Mouse (Mus musculus): Measurements from ENCODE around the gene Cd47. TPM values are rescaled to one million over a fixed set of nuclear protein-coding genes. Genes with fewer than 3 reads are reported as not detected.
A peak's percentile ranks its signal among the peaks of the same experiment; 100 is the strongest.
"Not testable (repeated sequence)": the region's sequence is repeated elsewhere in the genome, so short reads cannot be mapped to it uniquely, and the experiment has no call there.

Gene Cd47
- total RNA-seq, 1 experiment from 2014 or later: 337 TPM

DNA sequence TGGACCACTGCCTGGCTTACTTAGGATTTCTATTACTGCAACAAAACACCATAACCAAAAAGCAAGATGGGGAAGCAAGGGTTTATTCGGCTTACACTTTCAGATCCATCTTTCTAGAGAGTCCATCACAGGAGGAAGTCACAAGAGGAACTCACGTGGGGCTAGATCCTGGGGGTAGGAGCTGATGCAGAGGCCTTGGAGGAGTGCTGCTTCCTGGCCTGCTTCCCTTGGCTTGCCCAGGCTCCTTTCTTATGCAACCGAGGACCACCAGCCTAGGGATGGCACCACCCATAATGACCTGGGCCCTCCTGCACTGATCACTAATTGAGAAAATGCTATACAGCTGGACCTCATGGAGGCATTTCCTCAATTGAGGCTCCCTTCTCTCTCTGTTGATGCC lies 16.6 kb downstream of the Cd47 start:
- 0 out of 2 replicates have a peak, but pooled peaks have one; percentile 18 for ATAC-seq (replicated peaks; ENCODE audit: insufficient number of reproducible peaks, low FRiP score, low TSS enrichment, poor library complexity, severe bottlenecking)

DNA sequence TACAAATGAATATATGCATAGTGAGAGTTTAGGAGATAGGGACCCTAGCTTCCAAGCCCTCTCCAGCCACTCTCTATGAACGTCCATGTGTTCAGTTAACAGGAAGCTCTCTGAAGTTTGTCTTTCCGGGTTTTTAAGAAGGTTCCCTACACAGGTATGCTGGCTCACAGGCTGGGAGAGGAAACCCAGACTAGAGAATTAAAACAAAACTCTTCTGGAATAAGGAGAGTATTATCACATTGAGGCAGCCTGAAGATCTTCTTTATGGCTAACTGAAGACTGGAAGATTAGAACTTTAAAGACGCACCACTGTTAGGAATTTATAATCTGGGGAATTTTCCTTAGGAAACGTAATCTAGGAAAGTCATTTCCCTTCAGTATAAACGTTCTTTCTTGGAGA lies 17.8 kb downstream of the Cd47 start:
- ATAC-seq (replicated peaks; ENCODE audit: insufficient number of reproducible peaks, low FRiP score, low TSS enrichment, poor library complexity, severe bottlenecking): no peak

DNA sequence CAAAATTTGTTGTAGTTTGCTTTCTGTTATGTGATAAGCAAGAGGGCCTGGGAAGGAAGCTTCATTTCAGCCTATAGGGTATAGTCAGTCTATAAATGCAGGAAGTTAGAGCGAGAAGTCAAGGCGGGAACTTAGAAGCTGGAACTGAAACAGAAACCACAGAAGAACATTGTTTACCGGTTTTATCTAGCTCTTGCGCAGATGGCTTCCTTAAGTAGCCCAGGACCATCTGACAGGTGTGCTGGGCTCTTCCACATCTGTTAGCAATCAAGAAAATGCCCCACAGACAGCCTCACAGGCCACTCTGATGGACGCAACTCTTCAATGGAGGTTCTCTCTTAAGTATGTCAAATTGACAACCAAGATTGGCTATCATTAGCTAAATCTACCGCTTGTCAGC lies 18.3 kb downstream of the Cd47 start:
- ATAC-seq (replicated peaks; ENCODE audit: insufficient number of reproducible peaks, low FRiP score, low TSS enrichment, poor library complexity, severe bottlenecking): peak; percentile 96

DNA sequence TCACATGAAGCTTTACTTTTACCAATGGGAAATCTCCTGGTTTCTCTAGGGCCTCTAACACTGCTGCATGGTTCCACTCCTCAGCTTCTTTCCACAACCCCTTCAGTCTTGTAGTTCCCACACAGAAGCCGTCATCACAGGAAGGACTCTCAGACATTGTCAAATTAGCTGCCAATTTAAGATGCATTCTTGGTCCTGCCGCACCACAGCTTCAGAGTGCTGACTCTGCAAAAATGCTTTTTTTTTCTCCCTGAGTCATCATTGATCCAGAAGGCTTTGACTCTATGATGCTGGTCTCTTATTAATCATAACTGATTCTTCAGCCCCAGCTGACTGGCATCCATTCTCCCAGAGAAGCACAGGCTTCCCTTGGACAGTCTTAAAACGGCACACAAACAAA lies 19.2 kb downstream of the Cd47 start:
- no peak for ATAC-seq (replicated peaks; ENCODE audit: insufficient number of reproducible peaks, low FRiP score, low TSS enrichment, poor library complexity, severe bottlenecking)

DNA sequence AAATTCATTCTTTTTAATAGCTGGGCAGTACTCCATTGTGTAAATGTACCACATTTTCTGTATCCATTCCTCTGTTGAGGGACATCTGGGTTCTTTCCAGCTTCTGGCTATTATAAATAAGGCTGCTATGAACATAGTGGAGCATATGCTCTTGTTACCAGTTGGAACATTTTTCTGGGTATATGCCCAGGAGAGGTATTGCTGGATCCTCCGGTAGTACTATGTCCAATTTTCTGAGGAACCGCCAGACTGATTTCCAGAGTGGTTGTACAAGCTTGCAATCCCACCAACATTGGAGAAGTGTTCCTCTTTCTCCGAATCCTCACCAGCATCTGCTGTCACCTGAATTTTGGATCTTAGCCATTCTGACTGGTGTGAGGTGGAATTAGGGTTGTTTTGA lies 30.6 kb downstream of the Cd47 start:
- ATAC-seq (replicated peaks; ENCODE audit: insufficient number of reproducible peaks, low FRiP score, low TSS enrichment, poor library complexity, severe bottlenecking): not testable (repeated sequence)

DNA sequence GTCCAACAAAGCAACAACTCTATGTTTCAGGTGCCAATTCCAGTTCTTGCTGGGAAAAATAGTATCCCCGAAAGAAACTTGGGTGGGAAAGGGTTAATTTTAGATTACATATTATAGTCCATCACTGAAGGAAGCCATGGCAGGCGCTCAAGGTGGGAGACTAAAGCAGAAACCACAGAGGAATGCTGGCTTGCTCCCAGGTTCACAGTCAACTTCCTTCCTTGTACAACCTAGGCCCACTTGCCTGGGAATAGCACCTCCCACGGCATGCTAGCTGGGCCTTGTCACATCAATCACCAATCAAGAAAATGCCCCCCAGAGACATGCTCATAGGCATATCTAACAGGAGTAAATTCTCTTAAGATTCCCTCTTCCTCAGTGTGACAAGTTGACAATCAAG lies 32.0 kb downstream of the Cd47 start:
- ATAC-seq (replicated peaks; ENCODE audit: insufficient number of reproducible peaks, low FRiP score, low TSS enrichment, poor library complexity, severe bottlenecking): no peak

DNA sequence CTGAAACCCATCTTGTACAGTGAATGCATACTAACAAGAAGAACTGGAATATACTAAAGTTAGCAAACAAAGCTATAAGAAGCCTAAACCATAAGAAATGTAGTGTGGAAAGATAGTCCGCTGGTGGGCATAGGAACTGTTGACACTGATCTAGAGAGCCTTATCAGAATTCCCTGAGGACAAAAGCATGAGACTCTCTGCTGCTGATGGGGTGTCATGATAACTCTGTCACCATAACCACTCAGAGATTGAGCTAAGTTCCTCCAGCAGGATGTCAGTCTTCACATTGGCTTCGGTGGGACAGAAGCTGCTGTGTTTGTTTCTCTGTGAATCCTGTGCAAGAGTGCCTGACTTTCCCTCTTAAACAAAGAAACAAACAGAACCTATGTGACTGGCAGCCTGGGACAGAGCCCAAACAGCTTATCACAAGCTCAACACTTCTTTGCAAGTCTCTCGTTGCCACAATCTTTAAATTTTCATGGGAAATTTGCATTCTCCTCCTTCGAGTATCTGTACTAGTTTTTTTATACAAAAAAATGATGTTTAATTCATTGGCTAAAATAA lies 33.9 kb downstream of the Cd47 start:
- no peak for ATAC-seq (replicated peaks; ENCODE audit: insufficient number of reproducible peaks, low FRiP score, low TSS enrichment, poor library complexity, severe bottlenecking)

DNA sequence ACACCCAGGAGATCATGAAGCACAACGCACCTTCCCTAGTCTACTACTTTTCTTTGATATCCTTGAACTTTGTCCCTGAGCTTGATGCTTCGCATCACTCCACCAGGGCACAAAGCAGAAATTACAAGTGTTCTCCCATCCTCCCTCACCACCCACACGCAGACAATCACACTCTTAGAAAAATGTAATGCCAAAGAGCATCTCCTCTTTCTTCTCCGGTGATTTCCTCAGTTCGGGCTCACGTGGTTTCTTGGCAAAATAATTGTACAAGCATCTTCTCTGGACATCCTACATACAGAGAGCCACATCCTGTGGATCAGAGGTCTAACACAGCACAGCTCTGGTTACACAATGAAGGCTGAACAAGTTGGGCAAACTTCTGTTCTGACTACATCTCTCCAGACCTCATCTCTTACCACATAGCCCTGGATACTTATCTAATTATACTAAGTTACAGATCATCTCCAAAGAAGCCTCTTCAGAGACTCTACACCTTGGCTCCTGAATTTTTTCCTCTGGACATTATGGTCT lies 36.4 kb downstream of the Cd47 start:
- 0 out of 2 replicates have a peak, but pooled peaks have one; percentile 24 for ATAC-seq (replicated peaks; ENCODE audit: insufficient number of reproducible peaks, low FRiP score, low TSS enrichment, poor library complexity, severe bottlenecking)

DNA sequence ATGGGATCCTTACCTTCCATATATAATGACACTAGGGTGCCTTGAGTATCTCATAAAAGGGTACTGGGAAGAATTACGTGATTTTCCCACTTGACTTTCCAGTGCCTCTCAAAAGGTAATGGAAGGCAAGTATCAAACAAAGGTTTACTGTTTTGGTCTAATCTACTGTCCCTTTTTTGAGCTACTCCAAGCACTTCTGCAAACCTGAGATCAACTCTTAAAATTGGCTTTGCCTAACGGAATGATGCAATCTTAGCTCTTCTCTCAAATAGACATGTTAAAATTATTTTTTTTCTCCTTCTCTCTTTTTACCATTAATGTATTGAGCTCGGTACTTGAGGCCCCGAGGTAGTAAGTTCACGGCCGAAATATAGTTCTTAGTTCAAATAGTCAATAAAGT lies 38.6 kb downstream of the Cd47 start:
- no peak for ATAC-seq (replicated peaks; ENCODE audit: insufficient number of reproducible peaks, low FRiP score, low TSS enrichment, poor library complexity, severe bottlenecking)

DNA sequence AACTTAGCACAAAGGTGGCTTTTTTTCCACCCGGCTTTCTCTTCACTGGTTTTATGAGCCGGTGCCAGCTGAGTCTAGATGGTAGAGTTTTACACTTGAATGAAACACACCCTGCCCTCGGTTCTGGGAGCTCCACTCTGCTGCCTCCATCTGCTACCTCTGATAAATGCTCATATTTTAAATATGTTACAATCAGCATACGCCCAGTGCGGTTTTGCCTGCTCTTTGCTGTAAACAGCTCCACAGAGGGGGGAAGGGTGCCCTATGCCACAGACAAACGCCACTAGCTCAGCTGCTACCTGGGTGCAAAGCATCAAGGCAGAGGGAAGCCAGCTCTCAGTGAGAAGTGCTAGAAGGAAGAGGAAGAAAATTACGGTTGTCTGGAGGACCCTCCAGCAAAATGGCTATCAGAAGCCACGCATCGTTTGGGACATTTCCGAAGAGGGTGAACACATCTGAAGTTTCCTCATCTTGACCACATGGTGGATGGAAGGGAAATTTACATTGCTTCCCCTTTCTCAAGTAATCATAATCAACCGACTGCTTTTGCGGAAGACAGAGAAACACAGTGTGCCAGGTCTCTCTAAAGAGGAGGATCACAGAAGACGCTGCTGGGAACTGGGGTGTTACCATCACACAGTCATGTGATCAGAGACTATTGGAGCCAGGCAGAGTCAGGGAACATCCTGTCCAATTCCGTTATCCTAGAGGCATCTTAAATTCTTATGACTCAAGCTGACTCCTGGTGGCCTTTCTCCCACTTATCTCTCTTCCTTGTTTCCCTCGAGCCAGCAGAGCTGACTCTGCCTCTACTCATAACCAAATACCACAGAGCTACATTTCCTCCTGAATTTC lies 39.6 kb downstream of the Cd47 start:
- peak; percentile 90 for ATAC-seq (replicated peaks; ENCODE audit: insufficient number of reproducible peaks, low FRiP score, low TSS enrichment, poor library complexity, severe bottlenecking)

DNA sequence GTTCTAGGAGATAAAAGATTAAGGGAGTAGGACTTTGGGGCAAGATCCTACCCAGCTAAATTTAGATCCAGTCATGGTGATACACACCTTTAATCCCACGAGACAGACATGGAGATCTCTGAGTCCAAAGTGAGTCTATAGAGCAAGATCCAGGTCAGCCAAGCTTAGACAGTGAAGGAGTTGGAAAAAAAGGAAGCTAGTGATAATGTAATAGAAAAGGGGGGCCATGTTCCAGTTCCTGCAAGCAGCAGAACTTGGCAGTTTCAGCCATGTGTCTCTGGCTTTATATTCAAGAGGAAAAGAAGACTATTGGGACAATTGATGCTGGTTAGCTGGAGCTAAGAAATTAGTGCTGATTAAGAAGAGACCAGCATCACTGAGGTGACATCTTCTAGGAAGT lies 43.4 kb downstream of the Cd47 start:
- no peak for ATAC-seq (replicated peaks; ENCODE audit: insufficient number of reproducible peaks, low FRiP score, low TSS enrichment, poor library complexity, severe bottlenecking)

DNA sequence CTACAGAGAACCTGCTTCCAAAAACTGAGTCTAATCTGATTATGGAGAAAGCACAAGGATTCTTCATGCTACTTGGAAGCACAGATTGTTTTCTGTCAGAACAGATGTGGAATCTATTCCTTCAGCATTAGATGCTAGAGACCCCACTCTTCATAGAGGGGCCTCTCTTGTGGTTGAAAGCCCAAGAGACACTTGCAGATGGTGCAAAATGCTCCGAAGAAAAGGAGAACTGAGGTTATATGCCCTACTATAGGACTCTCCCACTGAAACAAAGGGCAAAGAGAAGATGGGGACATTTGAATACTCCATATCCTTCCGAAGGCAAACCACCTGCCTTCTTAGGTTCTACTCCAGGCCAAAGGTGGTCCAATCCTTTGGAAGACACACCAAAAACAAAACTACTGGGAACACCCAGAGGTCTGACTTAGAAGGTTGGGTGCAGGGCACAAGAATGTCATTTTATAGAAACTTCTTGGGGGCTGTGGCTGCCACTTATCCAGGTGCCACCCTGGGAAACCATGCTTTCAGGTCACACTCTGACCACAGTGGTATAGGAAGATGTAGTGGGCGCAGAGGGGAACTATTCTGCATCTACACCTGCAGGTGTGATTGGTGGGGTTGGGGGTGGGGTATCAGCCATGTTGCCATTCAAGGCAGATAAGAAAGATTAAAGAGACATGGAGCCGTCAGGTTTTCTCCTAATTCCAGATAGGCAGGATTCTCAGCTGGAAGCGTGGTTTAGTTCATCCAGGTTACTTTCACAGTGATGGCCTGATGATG lies 47.1 kb downstream of the Cd47 start:
- ATAC-seq (replicated peaks; ENCODE audit: insufficient number of reproducible peaks, low FRiP score, low TSS enrichment, poor library complexity, severe bottlenecking): no peak; the same call in 1 of the 2 replicates

DNA sequence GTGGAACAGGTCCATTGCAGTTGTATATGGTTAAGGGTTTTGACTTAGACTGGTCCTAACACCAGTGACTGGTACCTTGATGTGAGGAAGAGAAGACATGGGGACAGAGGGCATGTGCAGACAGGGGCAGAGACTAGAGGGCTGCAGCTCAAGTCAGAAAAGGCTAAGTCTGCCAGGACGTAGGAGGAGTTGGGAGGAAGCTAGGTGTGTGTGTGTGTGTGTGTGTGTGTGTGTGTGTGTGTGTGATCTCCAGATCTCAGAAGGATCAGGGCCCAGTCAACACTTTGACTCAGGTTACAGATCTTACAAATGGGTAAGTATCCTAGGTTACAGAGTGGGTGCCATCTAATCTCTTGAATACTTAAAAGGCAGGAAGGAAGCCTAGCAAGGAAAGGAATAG lies 48.3 kb downstream of the Cd47 start:
- ATAC-seq (replicated peaks; ENCODE audit: insufficient number of reproducible peaks, low FRiP score, low TSS enrichment, poor library complexity, severe bottlenecking): no peak

DNA sequence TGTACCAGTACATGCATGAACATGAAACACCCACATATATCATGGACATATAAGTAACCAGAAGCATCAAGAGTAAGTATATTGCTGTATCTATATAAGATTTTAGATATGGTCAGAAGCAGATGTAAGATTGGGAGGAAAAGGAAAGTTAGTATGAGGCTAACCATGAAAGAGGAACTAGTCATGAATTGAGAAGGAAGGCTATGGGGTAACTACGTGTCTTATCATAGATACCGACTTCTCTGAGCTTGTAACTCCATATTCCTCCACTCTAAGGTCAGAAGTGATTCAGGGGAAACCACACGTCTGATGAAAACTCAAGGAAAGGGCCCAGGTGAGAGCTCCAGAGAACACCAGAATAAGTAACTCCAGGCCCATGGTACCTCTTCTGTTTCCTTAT lies 52.6 kb downstream of the Cd47 start:
- ATAC-seq (replicated peaks; ENCODE audit: insufficient number of reproducible peaks, low FRiP score, low TSS enrichment, poor library complexity, severe bottlenecking): no peak; the same call in 1 of the 2 replicates

DNA sequence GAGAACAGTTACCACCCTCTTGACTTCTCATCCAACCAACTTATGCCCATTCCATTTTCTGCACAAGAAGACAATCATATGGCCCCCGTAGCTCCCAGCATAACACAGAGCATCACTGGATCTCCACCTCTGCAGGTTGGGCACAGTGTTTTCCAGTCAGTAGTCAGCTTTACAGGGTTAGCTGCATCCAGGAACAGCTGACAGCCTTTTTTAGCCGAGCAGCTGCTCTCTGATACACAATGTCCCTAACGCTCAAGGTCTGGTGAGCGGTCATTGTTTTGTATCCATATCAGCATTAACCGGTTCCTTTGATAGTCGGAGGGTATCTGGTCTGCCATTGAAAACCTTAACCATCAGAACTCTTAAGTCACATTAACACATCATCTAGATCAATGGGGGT lies 53.3 kb downstream of the Cd47 start:
- ATAC-seq (replicated peaks; ENCODE audit: insufficient number of reproducible peaks, low FRiP score, low TSS enrichment, poor library complexity, severe bottlenecking): no peak

DNA sequence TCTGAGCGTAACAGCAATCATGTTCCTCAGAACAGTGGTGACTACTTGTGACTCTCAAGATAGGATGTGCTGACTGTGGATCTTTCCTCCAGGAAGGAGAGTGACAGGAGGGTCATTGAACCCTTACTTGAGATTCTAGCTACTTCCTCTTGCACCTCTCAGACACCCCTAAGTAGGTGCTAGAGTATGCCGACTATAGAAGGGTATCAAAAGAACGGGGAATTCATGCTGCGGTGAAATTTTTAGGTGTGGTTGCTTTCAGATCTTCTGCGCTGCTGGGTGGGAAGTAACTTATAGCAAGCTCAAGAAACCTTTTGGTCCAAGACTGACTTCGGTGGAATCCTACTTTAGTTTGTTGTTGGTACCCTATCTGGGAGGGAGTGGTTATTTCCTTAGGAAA lies 53.9 kb downstream of the Cd47 start:
- 0 out of 2 replicates have a peak, but pooled peaks have one; percentile 9 for ATAC-seq (replicated peaks; ENCODE audit: insufficient number of reproducible peaks, low FRiP score, low TSS enrichment, poor library complexity, severe bottlenecking)

DNA sequence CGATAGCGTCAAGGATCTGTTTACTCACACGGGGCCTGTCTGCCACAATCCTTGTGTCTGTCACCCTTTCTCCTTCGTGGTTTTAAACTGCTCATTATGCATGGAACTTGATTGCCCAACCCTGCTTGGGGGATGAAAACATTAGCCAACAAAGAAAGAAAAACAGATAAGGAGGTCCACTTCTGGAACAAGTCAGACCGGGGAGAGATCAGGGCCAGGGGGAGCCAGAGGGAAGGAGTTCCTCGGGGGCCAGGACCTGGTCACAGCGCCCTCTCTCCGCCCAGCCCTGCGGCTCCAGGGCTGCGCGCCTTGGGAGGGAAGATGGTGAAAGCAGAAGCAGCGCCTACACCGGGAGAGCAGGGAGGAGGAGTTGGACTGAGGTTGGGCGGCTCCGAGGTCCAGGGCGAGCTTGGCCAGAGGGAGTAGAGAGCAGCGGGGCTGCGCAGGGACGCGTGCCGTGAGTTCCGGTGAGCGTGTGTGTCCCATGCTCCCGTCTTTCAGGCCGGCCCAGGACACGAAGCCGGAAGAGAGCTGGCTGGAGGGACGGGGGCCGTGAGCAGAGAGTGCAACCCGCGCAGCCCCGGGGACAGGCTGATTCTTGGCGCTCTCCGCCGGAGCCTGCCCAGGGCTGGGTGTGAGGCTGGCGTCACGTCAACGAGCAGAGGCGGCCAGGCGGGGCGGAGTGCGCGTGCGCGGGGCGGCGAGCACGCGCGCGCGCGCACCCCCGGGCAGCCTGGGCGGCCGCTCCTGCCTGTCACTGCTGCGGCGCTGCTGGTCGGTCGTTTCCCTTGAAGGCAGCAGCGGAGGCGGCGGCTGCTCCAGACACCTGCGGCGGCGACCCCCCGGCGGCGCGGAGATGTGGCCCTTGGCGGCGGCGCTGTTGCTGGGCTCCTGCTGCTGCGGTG lies 54.9 kb downstream of the Cd47 start:
- ATAC-seq (replicated peaks; ENCODE audit: insufficient number of reproducible peaks, low FRiP score, low TSS enrichment, poor library complexity, severe bottlenecking): peak; percentile 65

DNA sequence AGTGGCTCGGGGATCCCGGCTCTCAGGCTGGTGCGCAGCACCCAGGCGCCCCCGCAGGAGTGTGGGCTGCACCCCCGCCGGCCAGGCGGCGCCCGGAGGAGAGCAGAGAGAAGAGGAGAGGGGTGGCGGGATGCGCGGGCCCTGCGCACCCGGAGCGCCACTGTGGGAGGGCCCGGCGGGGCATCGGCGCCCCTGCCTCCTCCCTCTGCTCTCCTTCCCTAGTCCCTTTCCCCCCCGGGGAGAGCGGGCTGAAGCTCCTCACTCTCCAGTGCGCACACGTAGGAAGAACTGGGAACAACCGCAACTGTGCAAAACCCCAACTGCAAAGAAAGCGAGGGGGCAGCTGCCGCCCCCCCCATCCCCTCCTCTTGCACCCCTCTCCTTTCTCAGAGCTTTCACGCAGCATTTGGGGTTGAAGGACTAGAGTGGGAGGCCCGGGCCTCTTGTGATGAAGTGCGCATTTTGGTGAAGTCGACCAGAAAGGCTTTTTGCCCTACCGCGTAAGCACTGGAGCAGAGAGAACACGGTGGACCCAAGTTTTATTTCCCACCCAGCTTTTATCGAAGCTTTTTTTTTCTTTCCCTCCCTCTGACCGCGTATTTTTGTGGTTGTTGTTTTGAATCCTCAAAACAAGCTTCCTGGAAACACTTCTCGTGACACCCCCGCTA lies 55.6 kb downstream of the Cd47 start:
- no peak for ATAC-seq (replicated peaks; ENCODE audit: insufficient number of reproducible peaks, low FRiP score, low TSS enrichment, poor library complexity, severe bottlenecking)
